In genomic region chr2:174298471-174298870, GRCm38 (mm10) we compare ENCODE assay signal across 9 mouse cellular contexts. TPM values are rescaled to one million over a fixed set of nuclear protein-coding genes. Genes with fewer than 3 reads are reported as not detected.
A peak's percentile ranks its signal among the peaks of the same experiment; 100 is the strongest.
DNase-seq lines count a peak whose midpoint lies in the region; ATAC-seq and TF ChIP-seq lines count a peak whose summit lies in the region.
"Had no signal": no experiment of that assay in that cellular context is flagged by ENCODE, and none has a peak within 500 bp of the region (broad histone marks: within the 10 kb centered on the region; RNA-seq: fewer than 3 reads in every experiment).

No protein-coding gene starts in this region.

- ATAC-seq in lung, postnatal 0 days: no peak
- ATAC-seq in forebrain, postnatal 0 days: no peak
- ATAC-seq in liver, embryonic 12.5 days: no peak
- ATAC-seq in stomach, postnatal 0 days (ENCODE audit: low FRiP score, low TSS enrichment): no peak

- TF ChIP-seq EP300 in lung, postnatal 0 days (IDR thresholded peaks at IDR 0.05): no peak
- no peak for TF ChIP-seq EP300 in stomach, postnatal 0 days (optimal IDR thresholded peaks at IDR 0.05)

- H3K27ac ChIP-seq in lung, postnatal 0 days (ENCODE audit: low read length): no peak overlapping the region
- no peak overlapping the region for H3K27ac ChIP-seq in forebrain, postnatal 0 days (ENCODE audit: low read depth, low read length)
- no peak overlapping the region for H3K27ac ChIP-seq in liver, embryonic 12.5 days
- H3K27ac ChIP-seq in stomach, postnatal 0 days (replicated peaks): no peak overlapping the region

- no peaks in the 10 kb centered on the region for H3K4me1 ChIP-seq in lung, postnatal 0 days (ENCODE audit: insufficient read depth, low read depth, low read length)
- H3K4me1 ChIP-seq in forebrain, postnatal 0 days (ENCODE audit: insufficient read depth): no peaks in the 10 kb centered on the region
- peaks cover 34% of the 10 kb centered on the region for H3K4me1 ChIP-seq in liver, embryonic 12.5 days
- no peaks in the 10 kb centered on the region for H3K4me1 ChIP-seq in stomach, postnatal 0 days (replicated peaks; ENCODE audit: control insufficient read depth, insufficient read depth)

- peak overlapping the region; percentile 17; the same call in 1 of the 2 replicates for H3K4me3 ChIP-seq in lung, postnatal 0 days (ENCODE audit: low read depth, low read length)
- H3K4me3 ChIP-seq in forebrain, postnatal 0 days (ENCODE audit: low read depth, low read length): peak overlapping the region; percentile 7
- peak overlapping the region; percentile 62 for H3K4me3 ChIP-seq in liver, embryonic 12.5 days
- peak overlapping the region; percentile 33 for H3K4me3 ChIP-seq in stomach, postnatal 0 days (ENCODE audit: low read depth, low read length)

- no peak overlapping the region for H3K9ac ChIP-seq in lung, postnatal 0 days (replicated peaks; ENCODE audit: low read depth)
- H3K9ac ChIP-seq in forebrain, postnatal 0 days: no peak overlapping the region
- H3K9ac ChIP-seq in liver, embryonic 12.5 days: no peak overlapping the region
- no peak overlapping the region for H3K9ac ChIP-seq in stomach, postnatal 0 days (ENCODE audit: low read length)

- 47% methylated on average over 33 of the region's 33 CpGs for WGBS in lung, postnatal 0 days
- 50% methylated on average over 33 of the region's 33 CpGs for WGBS in forebrain, postnatal 0 days
- 54% methylated on average over 33 of the region's 33 CpGs for WGBS in liver, embryonic 12.5 days (ENCODE audit: insufficient replicate concordance)
- 52% methylated on average over 33 of the region's 33 CpGs for WGBS in stomach, postnatal 0 days

- no peaks in the 10 kb centered on the region; the same call in 1 of the 2 replicates for H3K9me3 ChIP-seq in lung, postnatal 0 days (ENCODE audit: low read length)
- peaks cover 27% of the 10 kb centered on the region; the same call in 1 of the 2 replicates for H3K9me3 ChIP-seq in forebrain, postnatal 0 days (ENCODE audit: low read length)
- peaks cover 57% of the 10 kb centered on the region for H3K9me3 ChIP-seq in liver, embryonic 12.5 days (replicated peaks)
- H3K9me3 ChIP-seq in stomach, postnatal 0 days (ENCODE audit: control insufficient read depth, low read length): peaks cover 14% of the 10 kb centered on the region; the same call in 1 of the 2 replicates

- no peaks in the 10 kb centered on the region for H3K36me3 ChIP-seq in lung, postnatal 0 days (ENCODE audit: insufficient read depth, low read length)
- H3K36me3 ChIP-seq in forebrain, postnatal 0 days (ENCODE audit: insufficient read depth): no peaks in the 10 kb centered on the region
- peaks cover 11% of the 10 kb centered on the region for H3K36me3 ChIP-seq in liver, embryonic 12.5 days
- H3K36me3 ChIP-seq in stomach, postnatal 0 days (ENCODE audit: control insufficient read depth, insufficient read depth, low read length): no peaks in the 10 kb centered on the region

- peaks cover 17% of the 10 kb centered on the region for H3K27me3 ChIP-seq in lung, postnatal 0 days (replicated peaks; ENCODE audit: insufficient read depth, low read length)
- H3K27me3 ChIP-seq in forebrain, postnatal 0 days (ENCODE audit: insufficient read depth, low read length): peaks cover 15% of the 10 kb centered on the region
- H3K27me3 ChIP-seq in liver, embryonic 12.5 days (replicated peaks): peaks cover 53% of the 10 kb centered on the region
- peaks cover 3% of the 10 kb centered on the region for H3K27me3 ChIP-seq in stomach, postnatal 0 days (ENCODE audit: control insufficient read depth, insufficient read depth, low read length)

- no peak for TF ChIP-seq CTCF in lung, postnatal 0 days (IDR thresholded peaks at IDR 0.05)
- no peak for TF ChIP-seq CTCF in forebrain, postnatal 0 days (IDR thresholded peaks at IDR 0.05; ENCODE audit: low read depth)
- no peak for TF ChIP-seq CTCF in stomach, postnatal 0 days (IDR thresholded peaks at IDR 0.05; ENCODE audit: low read depth)

- no peak for DNase-seq in lung, postnatal 0 days (ENCODE audit: low spot score)
- DNase-seq in lung, postnatal 36 days: no peak
- DNase-seq in forebrain, postnatal 0 days: no peak
- DNase-seq in stomach, postnatal 0 days (ENCODE audit: low spot score): no peak
- no peak for DNase-seq in adrenal gland, postnatal 25 days
- no peak for DNase-seq in frontal cortex, postnatal 14 days (ENCODE audit: low spot score in 2 of 2)
- DNase-seq: cerebellum, adult 18-20 months; retina, postnatal 1 day had no signal

- H3K4me2 ChIP-seq in lung, postnatal 0 days (replicated peaks; ENCODE audit: low read depth, low read length): peak overlapping the region; percentile 12
- peak overlapping the region; percentile 13; the same call in 1 of the 2 replicates for H3K4me2 ChIP-seq in forebrain, postnatal 0 days (ENCODE audit: low read depth)
- peak overlapping the region; percentile 77 for H3K4me2 ChIP-seq in liver, embryonic 12.5 days
- peak overlapping the region; percentile 42 for H3K4me2 ChIP-seq in stomach, postnatal 0 days (replicated peaks; ENCODE audit: low read depth)

RNA-seq across cellular contexts. Expression of gene Gnas, which starts 14.4 kb away (rescaled TPM):
- 1,238 and 1,252 TPM in 2 replicates for polyA plus RNA-seq in lung, postnatal 0 days (2015; fragmentation: Nextera tagmentation; extraction: Ambion mirVana)
- 1,201 and 1,512 TPM in 2 replicates for total RNA-seq in forebrain, postnatal 0 days (2014; rRNA removed)
- polyA plus RNA-seq in forebrain, postnatal 0 days (2015; fragmentation: Nextera tagmentation; extraction: Ambion mirVana): 1,404 and 1,604 TPM in 2 replicates
- polyA plus RNA-seq in liver, embryonic 12.5 days (2016; fragmentation: Nextera tagmentation; extraction: Ambion mirVana): 565 and 587 TPM in 2 replicates
- polyA plus RNA-seq in stomach, postnatal 0 days (2015; fragmentation: Nextera tagmentation; extraction: Ambion mirVana): 890 and 920 TPM in 2 replicates
- total RNA-seq in adrenal gland, postnatal 25 days (2021): 2,468 and 2,497 TPM in 2 replicates

RNA-seq across cellular contexts. Expression of gene Gm20721, which starts 48.0 kb away (rescaled TPM):
- 4.8 and 9.6 TPM in 2 replicates for polyA plus RNA-seq in lung, postnatal 0 days (2015; fragmentation: Nextera tagmentation; extraction: Ambion mirVana)
- not detected in 2 replicates for total RNA-seq in forebrain, postnatal 0 days (2014; rRNA removed)
- 8.6 and 10.5 TPM in 2 replicates for polyA plus RNA-seq in forebrain, postnatal 0 days (2015; fragmentation: Nextera tagmentation; extraction: Ambion mirVana)
- polyA plus RNA-seq in liver, embryonic 12.5 days (2016; fragmentation: Nextera tagmentation; extraction: Ambion mirVana): 23.2 and 33.5 TPM in 2 replicates
- 5.8 and 7.9 TPM in 2 replicates for polyA plus RNA-seq in stomach, postnatal 0 days (2015; fragmentation: Nextera tagmentation; extraction: Ambion mirVana)
- total RNA-seq in adrenal gland, postnatal 25 days (2021): 2.1 and 2.4 TPM in 2 replicates

Comparison
In these comparisons a context has a peak if more than half of its experiments do, and no peak if none do; other contexts are left out.
1. H3K4me2 ChIP-seq: peak in every context shown above with its lines; median percentile 77 in liver, embryonic 12.5 days; 42 in stomach, postnatal 0 days; 13 in forebrain, postnatal 0 days; 12 in lung, postnatal 0 days.
2. H3K4me3 ChIP-seq: peak in every context shown above with its lines; median percentile 62 in liver, embryonic 12.5 days; 33 in stomach, postnatal 0 days; 17 in lung, postnatal 0 days; 7 in forebrain, postnatal 0 days.